Mouse (Mus musculus): ENCODE results near the gene Psg16.

Gene Psg16

GRCm38 (mm10) chr7:17135307-17135706 is 61.5 kb downstream of the Psg16 start:
- no peak for DNase-seq (ENCODE audit: low spot score)

- no peak for DNase-seq (ENCODE audit: low spot score)
Measured at GRCm38 (mm10) chr7:17149931-17150330, 76.1 kb downstream of the Psg16 start, which contains the start of gene Ceacam3. Gene Ceacam3, plus strand, starts transcription at chr7:17150282.

- DNase-seq (ENCODE audit: low spot score), result peak; percentile 45
Measured at GRCm38 (mm10) chr7:17155634-17156033, 81.8 kb downstream of the Psg16 start.

GRCm38 (mm10) chr7:17156885-17157677 is 83.2 kb downstream of the Psg16 start:
- no peak for DNase-seq (ENCODE audit: low spot score)

GRCm38 (mm10) chr7:17159011-17159410 is 85.2 kb downstream of the Psg16 start:
- no peak for DNase-seq (ENCODE audit: low spot score)

GRCm38 (mm10) chr7:17171827-17172226 is 98.0 kb downstream of the Psg16 start:
- no peak for DNase-seq (ENCODE audit: low spot score)

All from yolk sac, embryonic 10.5 days (tissue).